Mouse (Mus musculus): ENCODE measurements around the gene Hypk. TPM values are rescaled to one million over a fixed set of nuclear protein-coding genes. Genes with fewer than 3 reads are reported as not detected.
"Not testable (repeated sequence)": the region's sequence is repeated elsewhere in the genome, so short reads cannot be mapped to it uniquely, and the experiment has no call there.

The Hypk gene
- polyA plus RNA-seq, 1 experiment from 2014 or later, result 89.7 TPM

DNA sequence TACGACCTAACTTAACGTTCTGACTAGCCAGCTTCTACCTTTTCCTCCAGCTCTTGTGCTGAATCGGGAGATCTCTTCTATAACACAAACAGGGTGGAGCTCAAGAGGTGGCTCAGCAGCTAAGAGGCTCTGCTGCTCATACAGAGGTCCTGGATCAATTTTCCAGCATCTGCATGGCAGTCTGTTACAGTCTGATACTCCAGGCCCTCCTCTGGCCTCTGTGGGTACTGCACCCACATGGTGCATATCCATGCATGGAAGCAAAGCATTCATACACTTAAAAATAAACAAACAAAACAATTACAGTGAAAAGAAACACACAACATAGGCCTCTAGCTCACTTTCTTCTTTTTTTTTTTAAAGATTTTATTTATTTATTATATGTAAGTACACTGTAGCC, 19.7 kb downstream of the Hypk start:
- H3K27ac ChIP-seq (ENCODE audit: low read length); H3K4me3 ChIP-seq (ENCODE audit: low read depth, low read length); H3K4me2 ChIP-seq (replicated peaks; ENCODE audit: low read depth, low read length); ATAC-seq (ENCODE audit: insufficient number of reproducible peaks, insufficient read depth, low FRiP score, low read depth); H3K4me1 ChIP-seq (ENCODE audit: control insufficient read depth, insufficient read depth, low read length); H3K36me3 ChIP-seq (ENCODE audit: control insufficient read depth, insufficient read depth, low read length); H3K27me3 ChIP-seq (ENCODE audit: control insufficient read depth, insufficient read depth, low read length); H3K9me3 ChIP-seq (ENCODE audit: control insufficient read depth, low read depth, low read length); H3K9ac ChIP-seq (replicated peaks; ENCODE audit: low read depth, low read length): not testable (repeated sequence)
- 95% methylated on average over 3 of the region's 3 CpGs for WGBS

DNA sequence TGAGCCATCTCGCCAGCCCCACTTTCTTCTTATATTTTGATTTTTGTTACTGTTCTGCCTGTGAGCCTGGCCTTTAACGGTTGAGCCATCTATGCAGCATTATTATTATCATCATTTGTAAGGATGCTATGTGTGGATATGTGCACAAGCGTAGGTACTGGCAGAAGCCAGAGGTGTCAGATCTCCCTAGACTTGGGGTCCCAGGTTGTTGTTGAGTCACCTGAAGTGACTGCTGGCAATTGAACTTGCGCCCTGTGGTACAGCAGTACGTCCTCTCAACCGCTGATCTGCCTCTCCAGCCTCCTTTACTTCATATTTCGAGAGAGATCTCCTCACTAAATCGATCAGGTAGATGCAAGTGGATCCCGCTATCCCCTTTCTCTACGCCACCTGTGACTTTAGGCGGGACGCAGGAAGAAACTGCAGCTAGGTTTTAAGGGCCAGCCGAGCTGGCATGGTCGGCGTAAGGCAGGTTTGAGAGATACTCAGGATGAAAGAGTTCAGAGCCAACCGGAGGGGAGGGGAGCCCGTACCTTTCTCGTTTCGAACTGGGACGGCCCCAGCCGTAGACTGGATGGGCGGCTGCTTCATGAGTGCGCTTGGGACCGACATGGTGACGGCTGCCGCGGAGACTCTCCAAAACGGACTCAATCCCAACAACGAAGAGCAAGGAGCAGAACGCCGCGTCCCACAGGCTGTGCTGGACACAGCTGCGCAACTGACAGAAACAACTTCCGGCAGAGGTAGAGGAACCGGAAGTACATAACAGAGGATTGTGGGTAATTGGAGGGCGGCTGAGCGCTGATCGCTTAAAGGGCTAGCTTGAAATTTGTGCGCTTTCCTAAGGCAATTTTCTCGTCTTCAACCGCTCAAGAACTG, 20.4 kb downstream of the Hypk start, which contains the start of gene Mfap1b:
Mfap1b (minus strand) TSS at position 767 of the 879 bp plus-strand sequence.
- peak within 1 kb of the TSS; percentile 34 for H3K9ac ChIP-seq (replicated peaks; ENCODE audit: low read depth, low read length)
- not testable (repeated sequence) for H3K9me3 ChIP-seq (ENCODE audit: control insufficient read depth, low read depth, low read length); H3K27me3 ChIP-seq (ENCODE audit: control insufficient read depth, insufficient read depth, low read length); H3K27ac ChIP-seq (ENCODE audit: low read length); H3K36me3 ChIP-seq (ENCODE audit: control insufficient read depth, insufficient read depth, low read length); H3K4me1 ChIP-seq (ENCODE audit: control insufficient read depth, insufficient read depth, low read length)
- peak; percentile 95 for ATAC-seq (ENCODE audit: insufficient number of reproducible peaks, insufficient read depth, low FRiP score, low read depth)
- peak within 1 kb of the TSS; percentile 45 for H3K4me3 ChIP-seq (ENCODE audit: low read depth, low read length)
- peak within 1 kb of the TSS; percentile 62 for H3K4me2 ChIP-seq (replicated peaks; ENCODE audit: low read depth, low read length)
- WGBS, result 5% methylated on average over 39 of the region's 41 CpGs

DNA sequence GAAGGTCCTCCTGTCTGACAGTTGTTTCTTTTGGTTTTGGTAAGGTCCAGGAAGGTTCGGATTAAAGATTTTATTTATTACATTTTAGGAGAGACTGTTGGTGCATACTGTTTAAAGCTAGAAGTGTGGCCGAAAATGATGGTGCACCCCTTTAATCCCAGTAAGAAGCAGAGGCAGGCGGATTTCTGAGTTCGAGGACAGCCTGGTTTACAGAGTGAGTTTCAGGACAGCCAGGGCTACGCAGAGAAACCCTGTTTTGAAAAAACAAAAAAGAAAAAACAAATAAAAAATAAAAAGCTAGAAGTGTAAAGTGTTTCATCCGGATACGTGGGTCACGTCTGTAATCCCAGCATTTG, 21.1 kb downstream of the Hypk start:
- ATAC-seq (ENCODE audit: insufficient number of reproducible peaks, insufficient read depth, low FRiP score, low read depth), result no peak
- Histone ChIP-seq H3K36me3 (ENCODE audit: control insufficient read depth, insufficient read depth, low read length) (no peaks in the 10 kb centered on the region), H3K27ac (ENCODE audit: low read length) (no peak overlapping the region), H3K4me3 (ENCODE audit: low read depth, low read length) (peak overlapping the region; percentile 45), H3K4me1 (ENCODE audit: control insufficient read depth, insufficient read depth, low read length) (no peaks in the 10 kb centered on the region), H3K4me2 (replicated peaks; ENCODE audit: low read depth, low read length) (peak overlapping the region; percentile 35), H3K9me3 (ENCODE audit: control insufficient read depth, low read depth, low read length) (no peaks in the 10 kb centered on the region), H3K27me3 (ENCODE audit: control insufficient read depth, insufficient read depth, low read length) (no peaks in the 10 kb centered on the region), H3K9ac (replicated peaks; ENCODE audit: low read depth, low read length) (no peak overlapping the region)
- 33% methylated on average over 8 of the region's 8 CpGs for WGBS

DNA sequence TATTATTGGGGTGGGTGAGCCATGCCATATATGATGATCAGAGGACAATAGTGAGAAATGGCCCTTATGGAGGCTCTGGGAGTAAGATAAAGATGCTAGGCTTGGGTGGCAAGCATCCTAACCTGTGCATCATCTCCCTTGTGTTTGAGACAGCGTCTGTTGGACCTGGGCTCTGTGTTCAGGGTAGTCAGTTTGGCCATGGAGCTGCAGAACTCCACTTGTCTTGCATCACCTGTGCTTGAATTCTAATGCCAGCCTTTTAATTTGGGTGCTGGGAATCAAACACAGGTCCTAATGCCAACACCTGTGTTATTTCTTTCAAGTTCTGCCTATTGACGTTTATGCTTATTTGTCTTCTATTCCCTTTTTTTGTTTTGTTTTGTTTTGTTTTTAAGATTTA, 22.2 kb downstream of the Hypk start:
- not testable (repeated sequence) for H3K36me3 ChIP-seq (ENCODE audit: control insufficient read depth, insufficient read depth, low read length); H3K9ac ChIP-seq (replicated peaks; ENCODE audit: low read depth, low read length); H3K4me3 ChIP-seq (ENCODE audit: low read depth, low read length); H3K9me3 ChIP-seq (ENCODE audit: control insufficient read depth, low read depth, low read length); H3K4me2 ChIP-seq (replicated peaks; ENCODE audit: low read depth, low read length); H3K4me1 ChIP-seq (ENCODE audit: control insufficient read depth, insufficient read depth, low read length); H3K27me3 ChIP-seq (ENCODE audit: control insufficient read depth, insufficient read depth, low read length); ATAC-seq (ENCODE audit: insufficient number of reproducible peaks, insufficient read depth, low FRiP score, low read depth); H3K27ac ChIP-seq (ENCODE audit: low read length)
- 94% methylated on average over 2 of the region's 2 CpGs for WGBS

DNA sequence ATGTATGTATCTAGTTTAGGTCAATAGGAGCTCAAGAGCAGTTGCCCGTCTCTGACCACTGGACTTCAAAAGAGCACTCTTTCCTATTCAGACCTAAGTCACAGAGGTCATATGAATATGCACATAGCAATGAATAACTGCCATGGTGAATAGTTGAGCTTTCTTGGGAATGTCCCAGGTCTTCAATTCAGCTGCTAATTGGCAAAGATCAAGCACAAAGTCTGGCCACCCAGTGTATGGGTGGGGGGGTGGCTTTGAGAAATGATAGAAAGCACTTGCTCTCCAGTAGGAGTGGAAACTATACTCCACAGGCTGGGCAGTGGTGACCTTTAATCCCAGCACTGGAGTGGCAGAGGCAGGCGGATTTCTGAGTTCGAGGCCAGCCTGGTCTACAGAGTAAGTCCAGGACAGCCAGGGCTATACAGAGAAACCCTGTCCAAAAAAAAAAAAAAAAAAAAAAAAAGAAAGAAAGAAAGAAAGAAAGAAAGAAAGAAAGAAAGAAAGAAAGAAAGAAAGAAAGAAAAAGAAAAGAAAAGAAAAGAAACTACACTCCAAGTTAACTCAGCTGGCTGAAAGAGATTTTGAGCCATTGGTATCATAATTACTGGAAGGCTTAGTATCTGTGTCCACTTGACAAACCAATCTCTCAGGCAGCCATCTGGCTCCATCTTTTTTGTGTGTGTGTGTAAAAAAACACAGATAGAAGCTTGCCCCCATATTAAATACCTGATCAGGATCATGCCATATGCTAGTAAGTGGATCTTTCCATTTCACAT, 24.6 kb downstream of the Hypk start:
- Histone ChIP-seq H3K4me2 (replicated peaks; ENCODE audit: low read depth, low read length) (no peak overlapping the region), H3K9me3 (ENCODE audit: control insufficient read depth, low read depth, low read length) (no peaks in the 10 kb centered on the region), H3K4me1 (ENCODE audit: control insufficient read depth, insufficient read depth, low read length) (no peaks in the 10 kb centered on the region), H3K27me3 (ENCODE audit: control insufficient read depth, insufficient read depth, low read length) (no peaks in the 10 kb centered on the region), H3K9ac (replicated peaks; ENCODE audit: low read depth, low read length) (no peak overlapping the region), H3K36me3 (ENCODE audit: control insufficient read depth, insufficient read depth, low read length) (no peaks in the 10 kb centered on the region), H3K4me3 (ENCODE audit: low read depth, low read length) (no peak overlapping the region), H3K27ac (ENCODE audit: low read length) (no peak overlapping the region)
- 85% methylated on average over 3 of the region's 3 CpGs for WGBS
- ATAC-seq (ENCODE audit: insufficient number of reproducible peaks, insufficient read depth, low FRiP score, low read depth), result no peak

DNA sequence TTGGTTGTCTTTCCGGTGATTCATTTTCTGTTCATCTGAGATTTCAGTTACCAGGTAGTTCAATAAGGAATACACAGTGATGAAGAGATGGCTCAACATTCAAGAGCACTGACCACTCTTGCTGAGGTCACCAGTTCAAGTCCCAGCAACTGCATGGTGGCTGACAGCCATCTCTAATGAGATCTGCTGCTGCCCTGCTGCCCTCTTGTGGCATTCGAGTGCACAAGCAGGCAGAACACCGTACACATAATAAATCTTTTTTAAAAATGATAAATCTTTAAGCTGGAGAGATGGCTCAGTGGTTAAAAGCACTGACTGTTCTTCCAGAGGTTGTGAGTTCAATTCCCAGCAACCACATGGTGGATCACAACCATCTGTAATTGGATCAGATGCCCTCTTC, 27.4 kb downstream of the Hypk start:
- no peaks in the 10 kb centered on the region for H3K9me3 ChIP-seq (ENCODE audit: control insufficient read depth, low read depth, low read length)
- WGBS, result 57% methylated on average over 3 of the region's 3 CpGs
- no peak overlapping the region for H3K9ac ChIP-seq (replicated peaks; ENCODE audit: low read depth, low read length)
- H3K4me1 ChIP-seq (ENCODE audit: control insufficient read depth, insufficient read depth, low read length), result no peaks in the 10 kb centered on the region
- H3K4me2 ChIP-seq (replicated peaks; ENCODE audit: low read depth, low read length), result no peak overlapping the region
- no peaks in the 10 kb centered on the region for H3K36me3 ChIP-seq (ENCODE audit: control insufficient read depth, insufficient read depth, low read length)
- no peak overlapping the region for H3K4me3 ChIP-seq (ENCODE audit: low read depth, low read length)
- H3K27ac ChIP-seq (ENCODE audit: low read length), result no peak overlapping the region
- H3K27me3 ChIP-seq (ENCODE audit: control insufficient read depth, insufficient read depth, low read length), result no peaks in the 10 kb centered on the region
- no peak for ATAC-seq (ENCODE audit: insufficient number of reproducible peaks, insufficient read depth, low FRiP score, low read depth)

DNA sequence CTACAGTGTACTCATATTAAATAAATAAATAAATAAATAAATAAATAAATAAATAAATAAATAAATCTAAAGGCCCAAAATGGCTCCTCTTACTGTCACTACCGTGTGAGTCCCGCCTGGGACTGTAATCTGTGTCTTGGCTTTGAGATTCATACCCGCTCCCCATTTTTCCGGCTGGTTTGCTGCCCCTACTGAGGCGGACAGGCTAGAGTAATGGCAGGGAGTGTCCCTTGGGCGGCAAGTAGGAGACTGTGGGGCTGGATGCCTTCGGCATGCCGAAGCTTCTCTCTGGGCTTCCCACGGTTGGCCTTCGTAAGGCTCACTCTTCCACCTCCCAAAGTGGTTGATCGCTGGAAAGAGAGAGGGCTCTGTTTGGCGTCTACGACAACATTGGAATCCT, 27.8 kb downstream of the Hypk start:
- not testable (repeated sequence) for H3K4me3 ChIP-seq (ENCODE audit: low read depth, low read length); H3K4me2 ChIP-seq (replicated peaks; ENCODE audit: low read depth, low read length); H3K4me1 ChIP-seq (ENCODE audit: control insufficient read depth, insufficient read depth, low read length); H3K27ac ChIP-seq (ENCODE audit: low read length); H3K9me3 ChIP-seq (ENCODE audit: control insufficient read depth, low read depth, low read length); H3K36me3 ChIP-seq (ENCODE audit: control insufficient read depth, insufficient read depth, low read length); H3K27me3 ChIP-seq (ENCODE audit: control insufficient read depth, insufficient read depth, low read length); H3K9ac ChIP-seq (replicated peaks; ENCODE audit: low read depth, low read length); ATAC-seq (ENCODE audit: insufficient number of reproducible peaks, insufficient read depth, low FRiP score, low read depth)
- 86% methylated on average over 13 of the region's 13 CpGs for WGBS

DNA sequence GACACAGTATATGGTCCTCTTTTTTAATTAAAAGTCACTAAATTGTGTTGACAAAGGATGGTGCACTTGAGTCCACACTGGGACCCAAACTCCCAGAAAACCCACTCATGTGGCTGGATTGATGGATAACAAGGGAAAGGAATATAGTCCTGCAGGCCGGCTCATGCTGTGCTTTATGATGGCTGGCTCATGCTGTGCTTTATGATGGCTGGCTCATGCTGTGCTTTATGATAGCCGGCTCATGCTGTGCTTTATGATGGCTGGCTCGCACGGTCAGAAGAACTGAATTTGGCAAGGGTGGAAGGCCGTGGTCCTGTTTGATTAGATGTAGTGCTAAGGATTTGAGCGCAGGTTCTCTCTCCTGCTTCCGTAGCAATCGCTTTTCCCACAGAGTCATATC, 30.5 kb downstream of the Hypk start:
- H3K9me3 ChIP-seq (ENCODE audit: control insufficient read depth, low read depth, low read length), result no peaks in the 10 kb centered on the region
- 80% methylated on average over 8 of the region's 8 CpGs for WGBS
- no peak overlapping the region for H3K27ac ChIP-seq (ENCODE audit: low read length)
- H3K36me3 ChIP-seq (ENCODE audit: control insufficient read depth, insufficient read depth, low read length), result no peaks in the 10 kb centered on the region
- no peak overlapping the region for H3K9ac ChIP-seq (replicated peaks; ENCODE audit: low read depth, low read length)
- ATAC-seq (ENCODE audit: insufficient number of reproducible peaks, insufficient read depth, low FRiP score, low read depth), result no peak
- no peak overlapping the region for H3K4me3 ChIP-seq (ENCODE audit: low read depth, low read length)
- no peaks in the 10 kb centered on the region for H3K27me3 ChIP-seq (ENCODE audit: control insufficient read depth, insufficient read depth, low read length)
- no peak overlapping the region for H3K4me2 ChIP-seq (replicated peaks; ENCODE audit: low read depth, low read length)
- H3K4me1 ChIP-seq (ENCODE audit: control insufficient read depth, insufficient read depth, low read length), result no peaks in the 10 kb centered on the region

Data from stomach, embryonic 14.5 days (tissue).